Mouse (Mus musculus) C2C12 (cell line): ENCODE data around the gene Ppp1r11.

Source experiments
- CTCF ChIP-seq: IDR thresholded peaks from one replicate; pipeline ENCODE4 v1.5.1; 2011; ENCODE audit not compliant: control insufficient read depth, insufficient read depth, insufficient read length
- MYOG ChIP-seq: IDR thresholded peaks from one replicate; pipeline ENCODE4 v1.6.1; 2011; ENCODE audit not compliant: control insufficient read depth, insufficient read length; ENCODE audit errors: extremely low read depth

DNA sequence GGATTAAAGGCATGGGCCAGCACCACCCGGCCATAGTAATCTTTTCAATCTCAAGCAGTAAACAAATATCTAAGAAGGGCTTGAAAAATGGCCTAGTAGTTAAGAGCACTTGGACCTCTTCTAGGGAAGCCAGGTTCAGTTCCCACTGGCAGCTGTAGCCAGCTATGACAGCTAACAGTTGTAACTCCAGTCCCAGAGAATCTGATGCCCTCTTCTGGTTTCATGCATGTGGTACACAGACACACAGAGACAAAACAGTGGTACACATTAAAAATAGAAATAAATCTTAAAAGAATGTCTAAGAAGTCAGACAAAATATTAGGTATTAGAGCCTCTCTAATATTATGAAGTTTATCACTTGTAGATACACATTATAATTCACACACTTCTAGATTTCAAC lies 9.6 kb upstream of the Ppp1r11 start:
- no peak for TF ChIP-seq CTCF
- no peak for TF ChIP-seq MYOG
